ENCODE assay signal across 12 mouse cellular contexts in the genomic region with DNA sequence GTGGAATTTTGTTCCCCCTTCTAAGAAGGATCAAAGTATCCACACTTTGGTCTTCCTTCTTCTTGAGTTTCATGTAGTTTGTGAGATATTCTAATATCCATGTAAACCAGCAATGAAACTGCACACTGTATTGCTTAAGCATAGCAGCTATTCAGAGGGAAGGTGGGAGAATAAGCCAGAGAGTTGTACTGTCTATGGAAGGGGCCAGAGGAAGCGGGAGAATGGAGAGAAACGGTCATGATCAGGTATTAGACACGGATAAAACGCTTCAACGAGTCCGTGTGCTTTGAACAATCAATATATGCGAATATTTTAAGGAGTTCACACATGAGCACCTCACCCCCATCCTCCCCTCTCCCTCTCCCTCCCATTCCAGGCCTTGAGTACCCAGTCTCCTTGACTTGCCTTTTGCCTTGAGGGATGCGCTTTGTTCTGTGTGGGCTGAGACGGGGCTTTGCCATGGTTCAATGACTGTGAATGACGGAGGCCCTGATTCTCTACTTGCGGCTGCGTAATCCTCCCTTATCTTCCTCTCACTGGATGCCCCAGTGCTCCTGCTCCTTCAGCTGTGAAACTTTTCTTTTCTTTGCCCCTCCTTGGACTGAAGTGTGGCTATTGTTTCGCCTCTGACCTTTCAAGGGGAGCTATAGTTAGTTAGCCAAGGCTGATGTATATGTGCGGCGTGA.
DNase-seq lines count a peak whose midpoint lies in the region; ATAC-seq and TF ChIP-seq lines count a peak whose summit lies in the region.
"Had no signal": no experiment of that assay in that cellular context is flagged by ENCODE, and none has a peak within 500 bp of the region (broad histone marks: within the 10 kb centered on the region; RNA-seq: fewer than 3 reads in every experiment).

No protein-coding gene starts in this region.

- H3K4me1 ChIP-seq in forebrain, postnatal 0 days (ENCODE audit: insufficient read depth), result peaks cover 13% of the 10 kb centered on the region
- H3K4me1 ChIP-seq in midbrain, embryonic 14.5 days (ENCODE audit: control insufficient read depth, insufficient read depth, low read length), result peaks cover 15% of the 10 kb centered on the region
- no peaks in the 10 kb centered on the region for H3K4me1 ChIP-seq in stomach, postnatal 0 days (replicated peaks; ENCODE audit: control insufficient read depth, insufficient read depth)
- H3K4me1 ChIP-seq: intestine, embryonic 15.5 days had no signal

- TF ChIP-seq CTCF in forebrain, postnatal 0 days (IDR thresholded peaks at IDR 0.05; ENCODE audit: low read depth), result no peak
- no peak for TF ChIP-seq CTCF in stomach, postnatal 0 days (IDR thresholded peaks at IDR 0.05; ENCODE audit: low read depth)

- H3K4me3 ChIP-seq in forebrain, postnatal 0 days (ENCODE audit: low read depth, low read length), result no peak overlapping the region
- no peak overlapping the region for H3K4me3 ChIP-seq in midbrain, embryonic 14.5 days (replicated peaks; ENCODE audit: low read depth, low read length)
- no peak overlapping the region for H3K4me3 ChIP-seq in stomach, postnatal 0 days (ENCODE audit: low read depth, low read length)
- H3K4me3 ChIP-seq: intestine, embryonic 15.5 days had no signal

- H3K4me2 ChIP-seq in forebrain, postnatal 0 days (ENCODE audit: low read depth), result no peak overlapping the region
- H3K4me2 ChIP-seq in midbrain, embryonic 14.5 days (ENCODE audit: low read length), result peak overlapping the region; percentile 9; the same call in 1 of the 2 replicates
- H3K4me2 ChIP-seq in stomach, postnatal 0 days (replicated peaks; ENCODE audit: low read depth), result no peak overlapping the region
- H3K4me2 ChIP-seq: intestine, embryonic 15.5 days had no signal

- peak; percentile 42 for ATAC-seq in forebrain, postnatal 0 days
- ATAC-seq in midbrain, embryonic 14.5 days (ENCODE audit: low FRiP score, low TSS enrichment), result peak; percentile 82
- no peak for ATAC-seq in stomach, postnatal 0 days (ENCODE audit: low FRiP score, low TSS enrichment)
- ATAC-seq: CD4-positive, CD25-positive, alpha-beta regulatory T cell, adult 4 months; intestine, embryonic 15.5 days; lung, postnatal 0 days had no signal

- intact Hi-C loops in gastrocnemius, postnatal 36 days (cut with DNase I), result no loop called here

- TF ChIP-seq EP300 in stomach, postnatal 0 days (optimal IDR thresholded peaks at IDR 0.05), result no peak

- no peak overlapping the region for H3K27ac ChIP-seq in forebrain, postnatal 0 days (ENCODE audit: low read depth, low read length)
- peak overlapping the region; percentile 49; the same call in 1 of the 2 replicates for H3K27ac ChIP-seq in midbrain, embryonic 14.5 days (replicated peaks; ENCODE audit: low read depth, low read length)
- no peak overlapping the region for H3K27ac ChIP-seq in stomach, postnatal 0 days (replicated peaks)
- H3K27ac ChIP-seq: intestine, embryonic 15.5 days had no signal

- H3K9ac ChIP-seq in forebrain, postnatal 0 days, result no peak overlapping the region
- H3K9ac ChIP-seq in midbrain, embryonic 14.5 days (replicated peaks; ENCODE audit: low read length), result no peak overlapping the region
- H3K9ac ChIP-seq in stomach, postnatal 0 days (ENCODE audit: low read length), result no peak overlapping the region
- H3K9ac ChIP-seq: intestine, embryonic 15.5 days had no signal

- H3K36me3 ChIP-seq in forebrain, postnatal 0 days (ENCODE audit: insufficient read depth), result no peaks in the 10 kb centered on the region
- H3K36me3 ChIP-seq in midbrain, embryonic 14.5 days (ENCODE audit: control insufficient read depth, insufficient read depth, low read length), result no peaks in the 10 kb centered on the region
- H3K36me3 ChIP-seq in stomach, postnatal 0 days (ENCODE audit: control insufficient read depth, insufficient read depth, low read length), result no peaks in the 10 kb centered on the region
- H3K36me3 ChIP-seq: intestine, embryonic 15.5 days had no signal

- 0 out of 2 replicates have a peak, but pooled peaks cover 5% of the 10 kb centered on the region for H3K27me3 ChIP-seq in forebrain, postnatal 0 days (ENCODE audit: insufficient read depth, low read length)
- H3K27me3 ChIP-seq in midbrain, embryonic 14.5 days (ENCODE audit: control insufficient read depth, insufficient read depth, low read length), result no peaks in the 10 kb centered on the region
- no peaks in the 10 kb centered on the region for H3K27me3 ChIP-seq in stomach, postnatal 0 days (ENCODE audit: control insufficient read depth, insufficient read depth, low read length)
- H3K27me3 ChIP-seq: intestine, embryonic 15.5 days had no signal

- DNase-seq in Muller cell, postnatal 12 days (ENCODE audit: inconsistent ontology term), result peak; percentile 31
- DNase-seq in embryo, embryonic 10 days (ENCODE audit: low spot score), result peak; percentile 80
- DNase-seq in forebrain, postnatal 0 days, result no peak
- peak; percentile 67 for DNase-seq in midbrain, embryonic 14.5 days
- DNase-seq in gastrocnemius, postnatal 36 days, result no peak
- no peak for DNase-seq in layer of hippocampus, postnatal 25 days (ENCODE audit: extremely low spot score in 1 of 2, low spot score in 1 of 2)
- DNase-seq in stomach, postnatal 0 days (ENCODE audit: low spot score), result no peak
- DNase-seq: cerebellum, adult 2 months; gastrocnemius, postnatal 10 days had no signal

- 21% methylated on average over 15 of the region's 15 CpGs for WGBS in forebrain, postnatal 0 days
- WGBS in midbrain, embryonic 14.5 days, result 6% methylated on average over 15 of the region's 15 CpGs
- WGBS in stomach, postnatal 0 days, result 81% methylated on average over 15 of the region's 15 CpGs

- no peaks in the 10 kb centered on the region for H3K9me3 ChIP-seq in forebrain, postnatal 0 days (ENCODE audit: low read length)
- no peaks in the 10 kb centered on the region for H3K9me3 ChIP-seq in midbrain, embryonic 14.5 days (ENCODE audit: control insufficient read depth, low read length)
- H3K9me3 ChIP-seq in stomach, postnatal 0 days (ENCODE audit: control insufficient read depth, low read length), result no peaks in the 10 kb centered on the region
- H3K9me3 ChIP-seq: intestine, embryonic 15.5 days had no signal

Comparison
In these comparisons a context has a peak if more than half of its experiments do, and no peak if none do; other contexts are left out.
1. DNase-seq: peak in Muller cell, postnatal 12 days (single experiment), embryo, embryonic 10 days (single experiment) and midbrain, embryonic 14.5 days (single experiment); none in forebrain, postnatal 0 days (single experiment), gastrocnemius, postnatal 36 days (0 of 2), layer of hippocampus, postnatal 25 days (0 of 2) and stomach, postnatal 0 days (single experiment).